Mouse (Mus musculus) liver, adult 2 months (tissue): ENCODE data around the gene Ubp1. TPM values are rescaled to one million over a fixed set of nuclear protein-coding genes. Genes with fewer than 3 reads are reported as not detected.

ENCODE experiments used
- DNase-seq: peaks from one replicate; pipeline ENCODE4 v3.0.0-alpha.2; 2011; ENCODE audit warnings: low read depth, low spot score; ENCODE audit errors: extremely low read depth
- H3K27ac ChIP-seq: fragments of 200-500 bp; replicated peaks from 2 replicates; pipeline ENCODE4 v1.5.1; 2012; ENCODE audit warnings: low read depth, mild to moderate bottlenecking, control low read depth, inconsistent platforms, low read length; ENCODE audit not compliant: insufficient read depth
- H3K27me3 ChIP-seq: fragments of 200-500 bp; 2 replicates; pipeline ENCODE4 v1.6.1; 2012; ENCODE audit warnings: mild to moderate bottlenecking, moderate library complexity, low read length, inconsistent platforms; ENCODE audit not compliant: control insufficient read depth, insufficient read depth
- H3K36me3 ChIP-seq: fragments of 200-500 bp; 2 replicates; pipeline ENCODE4 v1.6.1; 2012; ENCODE audit warnings: low read length, inconsistent platforms; ENCODE audit not compliant: control insufficient read depth, insufficient read depth
- H3K4me1 ChIP-seq: fragments of 200-500 bp; 2 replicates; pipeline ENCODE4 v1.6.1; 2011; ENCODE audit warnings: low read length; ENCODE audit not compliant: control insufficient read depth, insufficient read depth
- H3K4me3 ChIP-seq: fragments of 200-500 bp; 2 replicates; pipeline ENCODE4 v1.5.1; 2011; ENCODE audit warnings: low read depth, mild to moderate bottlenecking, control low read depth, low read length, moderate library complexity; ENCODE audit not compliant: insufficient read depth
- H3K79me2 ChIP-seq: fragments of 200-500 bp; 2 replicates; pipeline ENCODE4 v1.6.1; 2012; ENCODE audit warnings: inconsistent platforms, mild to moderate bottlenecking, low read length, moderate library complexity; ENCODE audit not compliant: control insufficient read depth, insufficient read depth
- H3K9ac ChIP-seq: fragments of 200-500 bp; 2 replicates; pipeline ENCODE4 v1.6.1; 2012; ENCODE audit warnings: low read depth, mild to moderate bottlenecking, control low read depth, inconsistent platforms, low read length
- CTCF ChIP-seq: fragments of 200-500 bp; IDR thresholded peaks from 2 replicates; pipeline ENCODE4 v1.5.1; 2011; ENCODE audit warnings: low read depth, low read length, control low read depth
- POLR2A ChIP-seq: fragments of 200-500 bp; IDR thresholded peaks from 2 replicates; pipeline ENCODE4 v1.6.1; 2011; ENCODE audit warnings: low read length, control low read depth; ENCODE audit not compliant: insufficient read depth; ENCODE audit errors: extremely low read depth
- whole genome bisulfite sequencing: fragments of 180-500 bp; shearing (Covaris S2); methylation state at CpG from one replicate; pipeline ENCODE4 v1.1.7; 2018; 5-methylcytosine and 5-hydroxymethylcytosine counted together
- polyA plus RNA-seq: library from polyadenylated mRNA; depleted of rRNA; stranded (reverse); fragments of >200 nt; gene quantifications from 2 replicates; pipeline ENCODE4 v1.2.3, GENCODE M21; 2012
- total RNA-seq: library from RNA; depleted of rRNA; stranded (reverse); fragments of >200 nt; gene quantifications from 2 replicates; pipeline ENCODE4 v1.2.3, GENCODE M21; 2014

Gene Ubp1
- total and polyA plus RNA-seq, 2 experiments, result 24.2 to 27.8 TPM

DNA sequence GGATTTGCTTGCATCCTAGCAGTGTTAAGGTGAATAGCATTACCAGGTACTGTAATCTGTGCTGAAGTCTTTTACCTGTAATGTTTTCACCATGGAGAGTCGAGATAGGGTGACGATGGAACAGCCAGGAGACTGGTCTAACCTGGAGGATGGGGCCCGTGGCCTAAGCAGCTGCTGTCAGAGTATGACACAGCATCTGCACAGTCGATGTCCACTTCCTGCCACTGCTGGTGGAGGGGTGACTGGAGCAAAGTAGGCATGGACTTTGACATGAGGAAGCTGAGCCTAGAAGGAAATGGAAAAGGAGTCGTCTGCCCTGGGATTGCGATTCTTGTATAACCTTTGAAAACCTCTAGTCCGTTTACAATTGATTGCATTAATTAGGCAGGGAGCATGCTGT lies 47.9 kb downstream of the Ubp1 start:
- WGBS, result 66% methylated on average over 7 of the region's 7 CpGs
- Histone ChIP-seq H3K4me1 (no peaks in the 10 kb centered on the region), H3K79me2 (no peaks in the 10 kb centered on the region), H3K4me3 (no peak overlapping the region), H3K9ac (no peak overlapping the region), H3K27me3 (no peaks in the 10 kb centered on the region), H3K27ac (no peak overlapping the region), H3K36me3 (peaks cover 22% of the 10 kb centered on the region; the same call in 1 of the 2 replicates)
- TF ChIP-seq POLR2A, result no peak
- TF ChIP-seq CTCF, result no peak
- no peak for DNase-seq

GRCm38 (mm10) chr9:113979356-113979755 lies 48.6 kb downstream of the Ubp1 start:
- Histone ChIP-seq H3K27ac (no peak overlapping the region), H3K36me3 (peaks cover 22% of the 10 kb centered on the region; the same call in 1 of the 2 replicates), H3K4me1 (no peaks in the 10 kb centered on the region), H3K79me2 (no peaks in the 10 kb centered on the region), H3K27me3 (no peaks in the 10 kb centered on the region), H3K9ac (no peak overlapping the region), H3K4me3 (no peak overlapping the region)
- no peak for TF ChIP-seq POLR2A
- no peak for TF ChIP-seq CTCF
- DNase-seq, result no peak
- WGBS, result 94% methylated on average over 13 of the region's 13 CpGs

GRCm38 (mm10) chr9:113981099-113981880 lies 50.6 kb downstream of the Ubp1 start:
- Histone ChIP-seq H3K27me3 (no peaks in the 10 kb centered on the region), H3K4me3 (no peak overlapping the region), H3K36me3 (peaks cover 8% of the 10 kb centered on the region; the same call in 1 of the 2 replicates), H3K4me1 (no peaks in the 10 kb centered on the region), H3K9ac (no peak overlapping the region), H3K79me2 (no peaks in the 10 kb centered on the region), H3K27ac (no peak overlapping the region)
- no peak for DNase-seq
- WGBS, result 74% methylated on average over 16 of the region's 16 CpGs
- TF ChIP-seq POLR2A (no peak), CTCF (no peak)

DNA sequence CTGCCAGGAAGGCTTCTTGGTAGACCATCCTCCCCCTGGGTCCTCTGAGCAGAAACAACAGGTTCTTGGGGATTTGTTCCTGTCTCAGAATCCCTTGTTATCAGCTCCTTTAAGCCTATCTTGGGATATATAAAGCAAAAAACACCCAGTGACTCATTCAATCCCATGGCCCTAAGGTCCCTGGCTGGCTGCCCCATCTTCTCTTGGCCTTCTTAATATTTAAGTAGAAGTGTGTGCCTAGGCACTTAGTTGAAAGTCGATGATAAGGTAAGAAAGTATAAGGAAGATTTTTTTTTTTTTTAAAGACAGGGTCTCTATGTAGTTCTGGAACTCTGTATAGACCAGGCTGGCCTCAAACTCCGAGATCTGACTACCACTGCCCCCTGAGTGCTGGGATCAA lies 51.7 kb downstream of the Ubp1 start:
- no peak for DNase-seq
- Histone ChIP-seq H3K79me2 (no peaks in the 10 kb centered on the region), H3K9ac (no peak overlapping the region), H3K4me1 (no peaks in the 10 kb centered on the region), H3K4me3 (no peak overlapping the region), H3K27me3 (no peaks in the 10 kb centered on the region), H3K36me3 (no peaks in the 10 kb centered on the region; the same call in 1 of the 2 replicates), H3K27ac (no peak overlapping the region)
- 77% methylated on average over 2 of the region's 2 CpGs for WGBS
- no peak for TF ChIP-seq CTCF
- TF ChIP-seq POLR2A, result no peak

DNA sequence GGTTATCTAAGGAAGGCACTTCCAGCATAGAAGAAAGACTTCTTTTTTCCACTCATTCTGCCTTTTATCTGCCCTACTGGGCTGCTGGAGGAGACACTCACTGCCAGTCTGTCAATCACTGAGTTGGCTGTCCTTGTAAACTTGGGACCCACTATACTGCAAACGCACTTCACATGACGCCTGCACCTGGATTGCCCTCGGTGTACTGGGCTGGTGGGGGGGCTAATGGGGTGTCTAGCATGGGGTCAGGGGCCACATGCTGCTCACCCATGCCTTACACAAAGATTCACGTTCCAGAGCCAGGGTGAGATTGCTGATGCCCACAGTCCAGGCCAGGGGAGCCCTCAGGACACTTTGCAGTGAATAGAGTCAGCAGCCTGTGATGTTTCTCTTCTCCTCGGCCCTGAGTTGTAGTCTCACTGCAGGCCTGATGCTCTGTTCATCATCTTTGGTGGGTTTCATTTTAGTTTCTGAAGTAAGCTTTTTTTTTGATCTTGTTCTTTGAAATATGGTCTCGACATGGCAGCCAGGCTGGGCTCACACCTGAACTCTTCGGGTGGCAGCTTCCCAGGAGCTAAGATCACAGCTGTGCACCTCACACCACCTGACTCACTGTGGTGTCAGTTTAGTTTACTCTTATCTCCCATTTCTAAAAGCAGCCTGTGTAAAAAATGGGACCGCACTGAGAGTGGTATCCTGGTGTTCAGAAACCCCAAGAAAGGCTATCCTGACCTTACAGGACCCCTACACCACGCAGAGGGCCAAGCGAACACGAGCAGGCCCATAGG lies 52.3 kb downstream of the Ubp1 start:
- no peaks in the 10 kb centered on the region for H3K27me3 ChIP-seq
- no peak for DNase-seq
- H3K36me3 ChIP-seq, result no peaks in the 10 kb centered on the region; the same call in 1 of the 2 replicates
- H3K9ac ChIP-seq, result no peak overlapping the region
- WGBS, result 79% methylated on average over 11 of the region's 11 CpGs
- H3K4me3 ChIP-seq, result no peak overlapping the region
- TF ChIP-seq CTCF (no peak), POLR2A (no peak)
- H3K27ac ChIP-seq, result no peak overlapping the region
- H3K79me2 ChIP-seq, result no peaks in the 10 kb centered on the region
- H3K4me1 ChIP-seq, result no peaks in the 10 kb centered on the region
